28 mouse cellular contexts compared by ENCODE assay signal in genomic region chr1:144041826-144042225, GRCm38 (mm10). TPM values are rescaled to one million over a fixed set of nuclear protein-coding genes. Genes with fewer than 3 reads are reported as not detected.
DNase-seq lines count a peak whose midpoint lies in the region; ATAC-seq lines count a peak whose summit lies in the region.
"Had no signal": no experiment of that assay in that cellular context is flagged by ENCODE, and none has a peak within 500 bp of the region (broad histone marks: within the 10 kb centered on the region; RNA-seq: fewer than 3 reads in every experiment).

No protein-coding gene starts in this region.

- H3K4me3 ChIP-seq in hindbrain, embryonic 12.5 days, result no peak overlapping the region
- no peak overlapping the region for H3K4me3 ChIP-seq in forebrain, embryonic 13.5 days
- H3K4me3 ChIP-seq: embryonic facial prominence, embryonic 10.5 days; embryonic facial prominence, embryonic 13.5 days; erythroblast, embryonic 14.5 days; heart, embryonic 13.5 days; hindbrain, embryonic 13.5 days; intestine, embryonic 15.5 days had no signal

- H3K27me3 ChIP-seq in hindbrain, embryonic 12.5 days, result no peaks in the 10 kb centered on the region
- H3K27me3 ChIP-seq in forebrain, embryonic 13.5 days, result no peaks in the 10 kb centered on the region
- H3K27me3 ChIP-seq: CH12.LX; embryonic facial prominence, embryonic 13.5 days; heart, embryonic 13.5 days; hindbrain, embryonic 13.5 days; intestine, embryonic 15.5 days; Patski had no signal

- DNase-seq in T-cell, adult 2 months (ENCODE audit: low spot score), result peak; percentile 21
- DNase-seq in thymus, adult 18-20 months, result peak; percentile 13 to 56
- DNase-seq in thymus, postnatal 10 days (ENCODE audit: low spot score in 2 of 2), result peak; percentile 41 to 44
- peak; percentile 47 to 65 for DNase-seq in thymus, postnatal 36 days
- DNase-seq in cerebellum, postnatal 36 days, result no peak
- DNase-seq: adrenal gland, adult 2 months; adrenal gland, postnatal 14 days; cerebellum, adult 11 months; cerebellum, adult 2 months; cerebellum, adult 9-11 months; cerebellum, postnatal 25 days; embryo, embryonic 11 days; forebrain, postnatal 0 days; gastrocnemius, postnatal 25 days; heart, adult 18-20 months had no signal

- no peaks in the 10 kb centered on the region for H3K9me3 ChIP-seq in hindbrain, embryonic 12.5 days (replicated peaks)
- H3K9me3 ChIP-seq in forebrain, embryonic 13.5 days (replicated peaks), result no peaks in the 10 kb centered on the region
- H3K9me3 ChIP-seq: embryonic facial prominence, embryonic 10.5 days; embryonic facial prominence, embryonic 13.5 days; G1E; heart, embryonic 13.5 days; hindbrain, embryonic 13.5 days; intestine, embryonic 15.5 days had no signal

- no peaks in the 10 kb centered on the region for H3K36me3 ChIP-seq in hindbrain, embryonic 12.5 days
- H3K36me3 ChIP-seq in forebrain, embryonic 13.5 days (ENCODE audit: poor library complexity, severe bottlenecking), result no peaks in the 10 kb centered on the region
- H3K36me3 ChIP-seq: embryonic facial prominence, embryonic 10.5 days; embryonic facial prominence, embryonic 13.5 days; G1E; heart, embryonic 13.5 days; hindbrain, embryonic 13.5 days; intestine, embryonic 15.5 days had no signal

- H3K27ac ChIP-seq in hindbrain, embryonic 12.5 days, result no peak overlapping the region
- H3K27ac ChIP-seq in forebrain, embryonic 13.5 days, result no peak overlapping the region
- H3K27ac ChIP-seq: embryonic facial prominence, embryonic 10.5 days; embryonic facial prominence, embryonic 13.5 days; heart, embryonic 13.5 days; hindbrain, embryonic 13.5 days; intestine, embryonic 15.5 days had no signal

- ATAC-seq in hindbrain, embryonic 12.5 days (ENCODE audit: low FRiP score), result no peak
- ATAC-seq in forebrain, embryonic 13.5 days, result no peak
- ATAC-seq: forebrain, embryonic 14.5 days; forebrain, postnatal 0 days; hindbrain, embryonic 16.5 days; intestine, embryonic 15.5 days; Patski had no signal

- H3K4me2 ChIP-seq in hindbrain, embryonic 12.5 days (replicated peaks), result no peak overlapping the region
- no peak overlapping the region for H3K4me2 ChIP-seq in forebrain, embryonic 13.5 days
- H3K4me2 ChIP-seq: embryonic facial prominence, embryonic 13.5 days; heart, embryonic 13.5 days; hindbrain, embryonic 13.5 days; intestine, embryonic 15.5 days had no signal

- 85% methylated on average over 2 of the region's 2 CpGs for WGBS in hindbrain, embryonic 12.5 days
- 94% methylated on average over 2 of the region's 2 CpGs for WGBS in forebrain, embryonic 13.5 days

- no peaks in the 10 kb centered on the region for H3K4me1 ChIP-seq in hindbrain, embryonic 12.5 days
- H3K4me1 ChIP-seq in forebrain, embryonic 13.5 days, result no peaks in the 10 kb centered on the region
- H3K4me1 ChIP-seq: embryonic facial prominence, embryonic 10.5 days; embryonic facial prominence, embryonic 13.5 days; heart, embryonic 13.5 days; hindbrain, embryonic 13.5 days; intestine, embryonic 15.5 days had no signal

- no peak overlapping the region for H3K9ac ChIP-seq in hindbrain, embryonic 12.5 days
- no peak overlapping the region for H3K9ac ChIP-seq in forebrain, embryonic 13.5 days
- H3K9ac ChIP-seq: embryonic facial prominence, embryonic 13.5 days; forebrain, postnatal 0 days; heart, embryonic 13.5 days; hindbrain, embryonic 13.5 days; intestine, embryonic 15.5 days had no signal

RNA-seq across cellular contexts. Expression of gene Rgs2, which starts 37.9 kb away (rescaled TPM):
- 108 and 118 TPM in 2 replicates for polyA plus RNA-seq in hindbrain, embryonic 12.5 days (2016; fragmentation: Nextera tagmentation; extraction: Ambion mirVana)
- polyA plus RNA-seq in forebrain, embryonic 13.5 days (2015; fragmentation: Nextera tagmentation; extraction: Ambion mirVana), result 97.9 and 101 TPM in 2 replicates

Comparison
In these comparisons a context has a peak if more than half of its experiments do, and no peak if none do; other contexts are left out.
1. DNase-seq: peak in T-cell, adult 2 months (single experiment), thymus, adult 18-20 months (2 of 2), thymus, postnatal 10 days (2 of 2) and thymus, postnatal 36 days (2 of 2); none in cerebellum, postnatal 36 days (0 of 2).